Mouse (Mus musculus): ENCODE results near the gene Fam170b.

DNA sequence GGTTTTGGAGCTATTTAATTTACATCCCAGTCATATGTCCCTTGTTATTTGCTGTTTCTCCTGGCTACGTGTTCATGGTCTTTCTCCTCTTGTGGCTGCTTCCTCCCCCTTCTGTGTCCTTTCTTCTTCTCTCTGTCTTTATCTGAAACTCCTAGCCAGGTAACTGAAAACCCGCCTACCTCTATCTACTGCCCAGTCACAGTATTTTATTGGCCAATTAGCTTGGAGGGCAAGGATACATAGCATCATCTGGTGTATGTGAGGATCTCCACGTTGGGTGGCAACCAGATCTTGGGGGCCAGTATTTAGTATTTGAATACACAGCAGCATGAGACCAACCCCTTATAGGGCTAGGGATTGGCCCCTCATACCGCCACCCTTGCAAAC is 49.0 kb upstream of the Fam170b start:
- TF ChIP-seq POLR2A (IDR thresholded peaks at IDR 0.05; ENCODE audit: borderline replicate concordance, control insufficient read depth, low read depth, low read length) (no peak), CTCF (IDR thresholded peaks at IDR 0.05; ENCODE audit: control insufficient read depth, insufficient read depth, low read length) (no peak)
